Mouse (Mus musculus) adrenal gland, adult 18-20 months (tissue): ENCODE data around the gene Cys1. TPM values are rescaled to one million over a fixed set of nuclear protein-coding genes. Genes with fewer than 3 reads are reported as not detected.

Experiments
- DNase-seq, 2 experiments: peaks; one replicate each; pipeline ENCODE4 v3.0.0; 2021 to 2022; ENCODE audit warnings: low spot score in 2 of 2
- total RNA-seq, 2 experiments: library from RNA; stranded (reverse); gene quantifications; 1 replicate in 1 of 2; 2 replicates in 1 of 2; pipeline ENCODE4 v1.2.3; 2021

Cys1 gene
- total RNA-seq, 2 experiments from 2014 or later = 3.9 to 6.2 TPM

GRCm38 (mm10) chr12:24698514-24698913 lies 16.9 kb upstream of the Cys1 start:
- DNase-seq = no peak

DNA sequence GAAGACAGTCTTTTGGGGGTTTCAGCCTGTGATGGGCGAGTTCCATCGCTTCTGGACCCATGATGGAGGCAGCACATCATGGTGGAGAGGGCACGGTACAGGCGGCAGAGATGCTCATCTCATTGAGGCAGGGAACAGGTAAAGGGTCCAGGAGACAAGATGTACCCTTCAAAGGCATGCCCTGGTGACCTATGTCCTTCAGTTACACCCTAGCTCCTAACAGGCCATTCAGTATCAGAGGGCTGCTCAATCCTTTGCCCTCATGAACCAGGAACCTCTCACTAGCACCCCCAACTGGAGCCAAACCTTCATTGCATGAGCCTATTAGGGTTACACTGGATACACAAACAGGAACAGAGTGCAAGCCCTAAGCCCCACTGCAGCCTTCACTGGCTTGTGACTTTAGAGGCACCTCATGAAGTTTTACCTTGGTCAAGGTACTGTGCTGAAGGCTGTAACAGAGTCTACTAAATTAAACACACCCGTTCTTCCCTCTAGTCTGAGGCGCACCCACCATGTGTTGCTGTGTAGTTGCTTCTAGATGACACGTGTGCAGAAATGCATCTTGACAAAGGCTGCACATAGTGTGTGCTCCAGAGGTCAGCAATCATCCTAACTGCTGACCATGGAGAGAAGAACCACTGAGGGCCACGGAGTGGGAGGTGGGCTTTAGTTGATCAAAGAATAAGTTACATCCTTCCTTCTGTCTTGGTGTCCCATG lies 16.0 kb upstream of the Cys1 start:
- DNase-seq = no peak

GRCm38 (mm10) chr12:24696500-24697483 lies 15.2 kb upstream of the Cys1 start:
- peak; percentile 80 to 83 for DNase-seq

DNA sequence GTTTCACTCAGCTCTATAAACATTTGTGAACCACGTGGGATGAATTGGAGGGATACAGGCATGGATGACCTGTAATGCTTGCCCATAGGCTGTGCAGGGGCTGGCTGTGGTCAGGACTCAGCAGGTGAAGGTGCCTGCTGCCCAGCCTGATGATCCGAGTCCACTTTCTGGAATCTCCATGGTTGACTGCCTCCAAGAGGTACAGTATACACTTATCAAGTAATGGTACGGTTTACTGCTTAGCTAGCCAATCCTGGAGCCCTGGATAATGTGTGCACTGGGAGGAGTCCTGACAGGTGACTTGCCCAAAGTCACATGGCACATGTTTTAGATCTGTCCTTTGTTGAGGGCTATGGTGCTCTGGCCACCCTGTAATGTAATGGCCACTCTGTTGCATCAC lies 8.7 kb upstream of the Cys1 start:
- no peak for DNase-seq

- no peak for DNase-seq
Measured at GRCm38 (mm10) chr12:24686696-24687346, 5.2 kb upstream of the Cys1 start.

DNA sequence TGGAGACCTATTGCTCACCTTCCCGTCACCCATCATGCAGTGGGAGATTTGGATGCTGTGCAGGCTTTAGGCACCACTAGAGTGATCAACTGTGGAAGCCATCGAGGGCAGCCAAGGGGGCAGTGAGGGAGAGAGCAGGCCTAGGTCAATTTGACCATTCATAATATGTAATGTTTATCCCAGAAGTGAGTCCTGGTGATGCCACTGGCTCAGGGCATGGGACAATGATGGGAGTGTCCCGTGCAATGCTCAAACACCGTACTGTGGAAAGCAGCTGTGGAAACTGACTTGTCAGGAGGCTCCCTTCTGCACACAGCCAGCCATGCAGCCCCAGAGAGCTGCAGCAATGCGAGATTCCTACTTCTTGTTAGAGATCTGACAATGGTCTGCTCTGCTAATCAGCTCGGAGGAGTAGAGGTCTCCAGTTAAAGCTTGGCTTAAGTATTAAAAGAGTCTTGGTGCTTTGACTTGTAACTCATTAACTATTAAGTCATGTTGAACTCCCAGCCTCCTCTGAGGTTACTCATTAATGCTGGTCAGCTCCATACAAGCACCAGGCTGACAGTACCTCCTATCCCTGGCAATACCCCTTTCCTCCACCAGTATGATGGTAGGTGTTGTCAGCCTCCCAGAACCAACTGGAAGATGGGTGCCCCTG lies 4.6 kb upstream of the Cys1 start:
- no peak for DNase-seq

DNA sequence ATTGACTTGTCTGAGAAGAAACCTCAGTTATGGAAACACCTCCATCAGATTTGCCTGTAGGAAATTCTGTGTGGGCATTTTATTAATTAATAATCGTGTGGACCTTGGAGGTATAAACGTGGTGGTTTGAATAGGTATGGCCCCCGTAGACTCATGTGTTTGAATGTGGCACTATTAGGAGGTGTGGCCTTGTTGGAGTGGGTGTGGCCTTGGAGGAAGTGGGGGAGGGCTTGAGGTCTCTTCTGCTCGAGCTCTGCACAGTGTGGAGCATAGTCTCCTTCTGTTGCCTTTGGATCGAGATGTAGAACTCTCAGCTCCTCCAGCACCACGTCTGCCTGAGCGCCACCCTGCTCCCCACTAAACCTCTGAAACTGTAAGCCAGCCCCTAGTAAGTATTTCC lies 1.8 kb upstream of the Cys1 start:
- no peak for DNase-seq

- no peak for DNase-seq
Measured at GRCm38 (mm10) chr12:24682563-24682962, 950 bp upstream of the Cys1 start.

- DNase-seq = peak; percentile 15 to 44
Measured at GRCm38 (mm10) chr12:24680492-24681285, 924 bp downstream of the Cys1 start.

GRCm38 (mm10) chr12:24680096-24680491 lies 1.5 kb downstream of the Cys1 start:
- DNase-seq = no peak

DNA sequence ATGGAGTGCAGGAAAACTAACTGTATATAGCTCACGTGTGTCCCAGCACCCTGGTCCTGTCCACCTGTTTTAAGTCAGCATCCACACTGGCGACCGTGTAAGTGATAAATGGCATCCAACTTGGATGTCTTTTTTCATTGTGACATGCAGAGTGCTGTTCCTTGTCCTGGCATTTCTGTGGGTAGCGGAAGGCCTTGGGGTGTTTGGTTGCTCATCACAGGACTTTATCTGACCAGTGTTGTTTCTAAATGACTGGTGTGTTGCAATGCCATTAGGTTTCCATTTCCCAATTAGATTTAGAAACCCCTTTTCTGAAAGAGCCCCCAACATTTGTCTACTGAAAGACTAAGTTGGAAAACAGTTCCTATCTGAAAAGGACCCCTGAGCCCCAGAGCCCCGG lies 19.5 kb downstream of the Cys1 start:
- no peak for DNase-seq

GRCm38 (mm10) chr12:24661100-24661499 lies 20.5 kb downstream of the Cys1 start:
- DNase-seq = no peak

- DNase-seq = no peak
Measured at GRCm38 (mm10) chr12:24659923-24660322, 21.7 kb downstream of the Cys1 start.

GRCm38 (mm10) chr12:24658998-24659397 lies 22.6 kb downstream of the Cys1 start:
- no peak for DNase-seq

GRCm38 (mm10) chr12:24656436-24656835 lies 25.2 kb downstream of the Cys1 start:
- DNase-seq = no peak

DNA sequence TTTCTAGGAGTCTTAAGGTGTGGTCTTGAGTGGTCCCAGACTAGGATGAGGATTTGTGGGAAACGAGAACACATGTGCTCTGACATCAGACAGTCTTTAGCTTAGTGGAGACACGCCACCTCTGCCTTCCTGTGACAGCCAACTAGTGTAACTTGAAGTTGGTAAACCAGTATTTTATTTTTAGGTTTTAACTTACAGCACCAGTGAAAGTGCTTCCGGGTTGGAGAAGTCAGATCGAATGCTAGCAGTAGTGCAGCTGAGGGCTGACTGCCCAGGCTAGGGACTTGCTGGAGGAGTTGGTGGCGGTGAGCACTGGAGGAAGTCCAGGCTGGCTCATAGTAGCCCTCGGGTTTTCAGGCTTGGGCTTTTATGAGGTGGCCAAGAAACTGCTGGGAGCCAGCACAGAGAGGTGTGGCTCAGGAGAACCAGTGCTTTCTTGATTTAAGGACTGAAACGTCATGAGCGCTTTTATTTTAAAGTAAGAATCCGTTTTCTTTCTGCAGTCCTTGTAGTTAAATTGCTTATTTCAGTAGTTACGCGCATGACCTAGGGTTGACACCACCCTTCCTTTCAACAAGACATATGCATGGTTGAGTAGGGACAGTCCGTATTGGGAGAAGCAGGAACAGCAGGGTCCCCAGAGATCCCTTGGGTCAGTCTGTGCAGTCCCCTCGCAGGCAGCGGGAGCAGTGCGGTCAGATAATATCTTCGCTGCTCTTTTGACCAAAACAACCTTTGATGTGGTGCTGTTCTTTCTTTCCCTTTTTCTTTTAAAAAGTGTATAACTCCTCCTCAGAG lies 27.3 kb downstream of the Cys1 start:
- DNase-seq = no peak

DNA sequence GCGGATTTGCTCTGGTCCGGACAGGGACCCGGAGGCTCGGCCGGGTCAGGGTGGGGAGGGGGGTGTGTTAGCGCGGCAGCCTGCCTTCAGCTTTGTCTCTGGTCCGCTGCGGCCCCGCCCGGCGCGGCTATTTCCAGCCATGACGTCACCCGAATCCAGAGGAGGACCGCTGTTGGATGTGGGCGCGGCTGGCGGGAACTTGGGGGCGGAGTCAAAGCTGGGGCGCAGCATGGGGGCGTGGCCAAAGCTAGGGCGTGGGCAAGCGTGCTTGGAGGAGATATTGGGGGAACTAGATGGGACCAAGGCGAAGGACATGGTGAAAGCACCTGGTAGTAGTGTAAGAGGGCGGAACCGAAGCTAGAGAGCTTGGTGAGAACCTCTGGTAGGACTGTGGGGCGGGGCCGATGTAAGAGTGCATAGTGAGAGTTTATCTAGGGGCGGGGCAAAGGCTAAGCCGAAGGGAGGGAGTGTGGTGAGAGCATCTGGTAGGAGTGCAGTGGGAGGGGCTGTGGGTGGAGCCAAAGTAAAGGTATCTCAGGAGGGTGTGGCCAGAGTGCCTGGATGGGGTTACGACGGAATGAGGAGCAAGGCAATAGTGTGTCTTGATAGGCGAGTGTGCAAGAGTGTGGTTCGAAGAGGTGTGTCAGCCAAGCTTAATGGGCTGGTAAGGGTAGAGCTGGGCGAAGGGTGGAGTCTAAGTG lies 29.8 kb downstream of the Cys1 start:
- peak; percentile 98 for DNase-seq

GRCm38 (mm10) chr12:24651063-24651557 lies 30.5 kb downstream of the Cys1 start, which contains the start of gene Klf11:
Klf11 (plus strand) TSS chr12:24651274.
- peak; percentile 99 for DNase-seq
